Mouse (Mus musculus) bone marrow macrophage, adult 2 months (primary cell): Measurements from ENCODE around the gene Kmt5c.

Source experiments
- CTCF ChIP-seq: IDR thresholded peaks from 2 replicates; pipeline ENCODE4 v1.5.1; 2012; ENCODE audit warnings: low read depth, mild to moderate bottlenecking, low read length, moderate library complexity
- POLR2A ChIP-seq: IDR thresholded peaks from 2 replicates; pipeline ENCODE4 v1.6.1; 2012; ENCODE audit warnings: mild to moderate bottlenecking, low read depth, low read length, borderline replicate concordance

GRCm38 (mm10) chr7:4719276-4719675 is 20.6 kb upstream of the Kmt5c start:
- TF ChIP-seq CTCF = no peak
- TF ChIP-seq POLR2A = no peak
